Mouse (Mus musculus) liver, postnatal 0 days (tissue): ENCODE data around the gene H2-Ab1. TPM values are rescaled to one million over a fixed set of nuclear protein-coding genes. Genes with fewer than 3 reads are reported as not detected.

Experiments used
- ATAC-seq: fragments of 200-750 bp; cut with Nextera tagmentation; 2 replicates; pipeline ENCODE4 v1.8.0; 2017; ENCODE audit warnings: mild to moderate bottlenecking, moderate library complexity
- DNase-seq: peaks from one replicate; pipeline ENCODE4 v3.0.0-alpha.2; 2016
- H3K27ac ChIP-seq: fragments of 300-500 bp; sonication (generic); 2 replicates; pipeline ENCODE4 v1.5.1; 2014; ENCODE audit warnings: antibody characterized with exemption, moderate library complexity, mild to moderate bottlenecking, low read depth
- H3K27me3 ChIP-seq: fragments of 300-500 bp; sonication (generic); 2 replicates; pipeline ENCODE4 v1.6.1; 2014; ENCODE audit warnings: low read length, control low read depth, mixed read lengths; ENCODE audit not compliant: insufficient read depth
- H3K36me3 ChIP-seq: fragments of 300-500 bp; sonication (generic); replicated peaks from 2 replicates; pipeline ENCODE4 v1.6.1; 2014; ENCODE audit warnings: mild to moderate bottlenecking, control low read depth, low read length, moderate library complexity, mixed read lengths; ENCODE audit not compliant: insufficient read depth
- H3K4me1 ChIP-seq: fragments of 300-500 bp; sonication (generic); 2 replicates; pipeline ENCODE4 v1.6.1; 2014; ENCODE audit warnings: antibody characterized with exemption, mild to moderate bottlenecking, control low read depth; ENCODE audit not compliant: insufficient read depth
- H3K4me2 ChIP-seq: fragments of 300-500 bp; sonication (generic); 2 replicates; pipeline ENCODE4 v1.6.1; 2014; ENCODE audit warnings: low read depth, mild to moderate bottlenecking, low read length, moderate library complexity, mixed read lengths
- H3K4me3 ChIP-seq: fragments of 300-500 bp; sonication (generic); 2 replicates; pipeline ENCODE4 v1.5.1; 2014; ENCODE audit warnings: low read depth, low read length
- H3K9ac ChIP-seq: fragments of 300-500 bp; sonication (generic); replicated peaks from 2 replicates; pipeline ENCODE4 v1.6.1; 2014; ENCODE audit warnings: mild to moderate bottlenecking, moderate library complexity
- H3K9me3 ChIP-seq: fragments of 300-500 bp; sonication (generic); 2 replicates; pipeline ENCODE4 v1.6.1; 2016; ENCODE audit warnings: mild to moderate bottlenecking, control low read depth, low read length, mixed read lengths
- CTCF ChIP-seq: sonication (generic); IDR thresholded peaks from 2 replicates; pipeline ENCODE4 v1.5.1; 2016; ENCODE audit warnings: antibody characterized with exemption, low read depth
- EP300 ChIP-seq: IDR thresholded peaks from 2 replicates; pipeline ENCODE4 v1.6.1; 2016; ENCODE audit warnings: antibody characterized with exemption, low read depth, mild to moderate bottlenecking
- WGBS: fragments of 180-500 bp; shearing (Covaris S2); extraction: QIAGEN DNeasy Blood & Tissue Kit; methylation state at CpG from one replicate; pipeline ENCODE4 v1.1.7; 2014; ENCODE audit not compliant: insufficient replicate concordance; 5-methylcytosine and 5-hydroxymethylcytosine counted together
- polyA plus RNA-seq: library from polyadenylated mRNA; unstranded; fragments of >200 nt; fragmentation: Nextera tagmentation; extraction: Ambion mirVana; gene quantifications from 2 replicates; pipeline ENCODE4 v1.2.1, GENCODE M21; 2015

Gene H2-Ab1
- polyA plus RNA-seq, 1 experiment from 2014 or later: 24.9 TPM

DNA sequence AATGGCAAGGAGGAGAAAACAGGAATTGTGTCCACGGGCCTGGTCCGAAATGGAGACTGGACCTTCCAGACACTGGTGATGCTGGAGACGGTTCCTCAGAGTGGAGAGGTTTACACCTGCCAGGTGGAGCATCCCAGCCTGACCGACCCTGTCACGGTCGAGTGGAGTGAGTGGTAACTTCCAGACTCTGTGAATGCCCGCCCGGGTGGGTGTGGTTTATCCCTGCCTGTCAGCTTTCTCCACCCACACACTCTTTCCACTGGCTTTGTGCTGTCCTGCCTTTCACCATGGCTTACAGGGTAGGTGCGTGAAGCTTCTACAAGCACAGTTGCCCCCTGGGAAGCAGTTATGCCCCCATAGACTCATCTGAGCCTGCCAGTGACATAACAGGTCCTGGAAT lies 56.8 kb downstream of the H2-Ab1 start:
- no peaks in the 10 kb centered on the region for H3K36me3 ChIP-seq
- no peak overlapping the region for H3K4me3 ChIP-seq
- no peak overlapping the region for H3K9ac ChIP-seq
- WGBS: 71% methylated on average over 9 of the region's 9 CpGs
- no peaks in the 10 kb centered on the region for H3K27me3 ChIP-seq
- ATAC-seq: no peak
- no peaks in the 10 kb centered on the region for H3K4me1 ChIP-seq
- H3K9me3 ChIP-seq: no peaks in the 10 kb centered on the region
- TF ChIP-seq EP300 (no peak), CTCF (no peak)
- no peak overlapping the region for H3K27ac ChIP-seq
- DNase-seq: no peak
- no peak overlapping the region for H3K4me2 ChIP-seq

DNA sequence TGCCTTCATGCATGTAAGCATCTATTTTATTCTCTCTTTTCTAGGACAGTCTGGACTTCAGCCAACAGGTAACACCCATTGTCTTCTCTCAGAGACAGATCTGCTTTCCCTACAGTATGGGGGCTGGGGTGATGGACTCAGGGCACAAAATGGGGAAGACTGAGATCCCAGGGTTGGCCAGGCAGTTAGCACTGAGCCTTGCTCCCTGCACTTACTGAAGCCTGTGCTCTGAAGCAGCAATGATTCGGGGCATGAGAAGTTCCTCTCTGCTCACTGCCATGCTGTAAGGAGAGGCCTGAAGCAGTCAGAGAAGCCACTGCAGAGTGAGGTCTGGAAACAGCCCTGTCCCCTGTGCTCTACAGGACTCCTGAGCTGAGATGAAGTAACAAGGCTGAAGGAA lies 58.0 kb downstream of the H2-Ab1 start:
- Histone ChIP-seq H3K27me3 (no peaks in the 10 kb centered on the region), H3K4me3 (no peak overlapping the region), H3K9ac (no peak overlapping the region), H3K4me2 (no peak overlapping the region), H3K9me3 (no peaks in the 10 kb centered on the region), H3K27ac (no peak overlapping the region), H3K4me1 (no peaks in the 10 kb centered on the region), H3K36me3 (no peaks in the 10 kb centered on the region)
- no peak for TF ChIP-seq CTCF
- TF ChIP-seq EP300: no peak
- ATAC-seq (no peak), DNase-seq (no peak)
- WGBS: 45% methylated on average over 1 of the region's 1 CpGs

DNA sequence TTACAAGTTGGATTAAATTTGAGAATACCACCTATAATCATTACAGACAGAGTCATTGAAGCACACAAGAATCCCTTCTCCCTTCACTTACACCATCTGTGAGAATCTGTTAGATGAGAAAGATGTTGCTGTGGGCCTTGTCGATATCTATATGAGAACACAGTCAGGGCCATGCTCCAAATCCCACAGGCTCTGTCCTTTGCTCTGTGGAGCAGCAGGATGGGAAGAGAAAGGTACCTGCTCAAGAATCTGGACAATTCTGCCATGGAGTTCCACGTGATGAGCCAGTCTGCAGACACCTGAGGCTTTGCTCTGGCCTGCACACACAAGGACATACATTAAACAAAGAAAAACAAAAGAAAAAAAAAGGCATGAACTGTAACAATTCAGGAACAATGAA lies 59.2 kb downstream of the H2-Ab1 start:
- ATAC-seq (no peak), DNase-seq (no peak)
- Histone ChIP-seq H3K4me1 (no peaks in the 10 kb centered on the region), H3K36me3 (no peaks in the 10 kb centered on the region), H3K27ac (no peak overlapping the region), H3K4me2 (no peak overlapping the region), H3K4me3 (no peak overlapping the region), H3K9ac (no peak overlapping the region), H3K27me3 (no peaks in the 10 kb centered on the region), H3K9me3 (no peaks in the 10 kb centered on the region)
- 62% methylated on average over 2 of the region's 2 CpGs for WGBS
- no peak for TF ChIP-seq CTCF
- TF ChIP-seq EP300: no peak

DNA sequence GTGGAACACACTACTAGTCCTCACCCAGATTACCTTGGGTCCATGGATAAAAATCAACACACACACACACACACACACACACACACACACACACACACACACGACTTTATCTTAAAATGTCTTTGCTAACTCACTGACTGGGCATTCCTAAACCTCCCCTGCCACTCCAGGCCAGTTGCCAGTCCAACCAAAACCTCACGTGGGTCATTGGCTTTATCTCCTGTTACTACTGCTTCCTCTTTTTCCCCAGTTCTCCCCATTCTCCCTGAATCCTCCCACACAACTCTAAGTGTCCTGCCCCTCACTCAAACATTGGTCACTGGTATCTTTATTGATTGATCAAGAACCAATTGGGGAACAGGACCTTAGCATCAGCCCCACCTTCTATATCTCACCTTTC lies 59.8 kb downstream of the H2-Ab1 start:
- Histone ChIP-seq H3K27me3 (no peaks in the 10 kb centered on the region), H3K36me3 (no peaks in the 10 kb centered on the region), H3K4me1 (no peaks in the 10 kb centered on the region), H3K27ac (no peak overlapping the region), H3K9ac (no peak overlapping the region), H3K4me2 (no peak overlapping the region), H3K4me3 (no peak overlapping the region), H3K9me3 (no peaks in the 10 kb centered on the region)
- WGBS: 22% methylated on average over 2 of the region's 2 CpGs
- no peak for ATAC-seq
- TF ChIP-seq EP300 (no peak), CTCF (no peak)
- no peak for DNase-seq

Other genes with a start within 250 kb of the H2-Ab1 start
- 6.0 and 7.1 TPM in 2 replicates for gene Ring1, start 233.0 kb upstream of the H2-Ab1 start, polyA plus RNA-seq
- gene H2-Ke6, start 229.6 kb upstream of the H2-Ab1 start, polyA plus RNA-seq: 49.1 and 51.6 TPM in 2 replicates
- gene Slc39a7, start 226.0 kb upstream of the H2-Ab1 start, polyA plus RNA-seq: 41.3 and 43.4 TPM in 2 replicates
- gene Rxrb, start 225.9 kb upstream of the H2-Ab1 start, polyA plus RNA-seq: 16.2 and 16.4 TPM in 2 replicates
- 0.21 and 0.47 TPM in 2 replicates for gene Col11a2, start 218.3 kb upstream of the H2-Ab1 start, polyA plus RNA-seq
- 0.72 and 0.85 TPM in 2 replicates for gene H2-Oa, start 165.3 kb upstream of the H2-Ab1 start, polyA plus RNA-seq
- 9.7 and 11.9 TPM in 2 replicates for gene H2-DMa, start 138.1 kb upstream of the H2-Ab1 start, polyA plus RNA-seq
- gene Brd2, start 135.1 kb upstream of the H2-Ab1 start, polyA plus RNA-seq: 29.2 and 32.5 TPM in 2 replicates
- 1.9 and 2.1 TPM in 2 replicates for gene H2-DMb2, start 114.4 kb upstream of the H2-Ab1 start, polyA plus RNA-seq
- gene H2-DMb1, start 104.6 kb upstream of the H2-Ab1 start, polyA plus RNA-seq: 3.9 and 4.0 TPM in 2 replicates
- gene Tap1, start 70.1 kb upstream of the H2-Ab1 start, polyA plus RNA-seq: 8.8 and 9.3 TPM in 2 replicates
- 20.4 and 22.9 TPM in 2 replicates for gene Psmb9, start 69.9 kb upstream of the H2-Ab1 start, polyA plus RNA-seq
- gene Psmb8, start 60.0 kb upstream of the H2-Ab1 start, polyA plus RNA-seq: 49.7 and 51.6 TPM in 2 replicates
- gene Tap2, start 54.2 kb upstream of the H2-Ab1 start, polyA plus RNA-seq: 9.8 and 10.5 TPM in 2 replicates
- gene H2-Ob, start 18.8 kb upstream of the H2-Ab1 start, polyA plus RNA-seq: 1.1 and 1.2 TPM in 2 replicates
- gene H2-Aa, start 30.1 kb downstream of the H2-Ab1 start, polyA plus RNA-seq: 12.0 and 15.3 TPM in 2 replicates
- gene H2-Eb1, start 48.2 kb downstream of the H2-Ab1 start, polyA plus RNA-seq: 8.2 and 9.3 TPM in 2 replicates
- gene H2-Eb2, start 68.0 kb downstream of the H2-Ab1 start, polyA plus RNA-seq: not detected in 2 replicates
- gene Btnl2, start 97.1 kb downstream of the H2-Ab1 start, polyA plus RNA-seq: not detected in 2 replicates
- not detected in 2 replicates for gene Btnl1, start 119.4 kb downstream of the H2-Ab1 start, polyA plus RNA-seq
- 0.08 TPM in 1 of 2 replicates, not detected in the other for gene BC051142, start 141.1 kb downstream of the H2-Ab1 start, polyA plus RNA-seq
- gene Btnl4, start 219.6 kb downstream of the H2-Ab1 start, polyA plus RNA-seq: not detected in 2 replicates